21 mouse cellular contexts compared by ENCODE assay signal in genomic region chr6:22474011-22474410, GRCm38 (mm10).
DNase-seq lines count a peak whose midpoint lies in the region; ATAC-seq and TF ChIP-seq lines count a peak whose summit lies in the region.
"Had no signal": no experiment of that assay in that cellular context is flagged by ENCODE, and none has a peak within 500 bp of the region (broad histone marks: within the 10 kb centered on the region; RNA-seq: fewer than 3 reads in every experiment).

No protein-coding gene starts in this region.

- H3K4me2 ChIP-seq in forebrain, postnatal 0 days (ENCODE audit: low read depth) = no peak overlapping the region
- no peak overlapping the region for H3K4me2 ChIP-seq in forebrain, embryonic 14.5 days (ENCODE audit: low read length)
- no peak overlapping the region for H3K4me2 ChIP-seq in lung, embryonic 16.5 days (ENCODE audit: low read depth, low read length)
- H3K4me2 ChIP-seq: forebrain, embryonic 12.5 days; hindbrain, embryonic 15.5 days; limb, embryonic 15.5 days; lung, embryonic 14.5 days had no signal

- 64% methylated on average over 2 of the region's 2 CpGs for WGBS in forebrain, postnatal 0 days
- 73% methylated on average over 2 of the region's 2 CpGs for WGBS in forebrain, embryonic 14.5 days
- 56% methylated on average over 2 of the region's 2 CpGs for WGBS in lung, embryonic 16.5 days
- 0% methylated on average over 2 of the region's 2 CpGs for WGBS in macrophage (ENCODE audit: missing documents)

- TF ChIP-seq CTCF in forebrain, postnatal 0 days (IDR thresholded peaks at IDR 0.05; ENCODE audit: low read depth) = no peak
- TF ChIP-seq CTCF in bone marrow macrophage, adult 2 months (IDR thresholded peaks at IDR 0.05; ENCODE audit: low read depth, low read length) = no peak

- no peaks in the 10 kb centered on the region for H3K9me3 ChIP-seq in forebrain, postnatal 0 days (ENCODE audit: low read length)
- H3K9me3 ChIP-seq in forebrain, embryonic 14.5 days (replicated peaks; ENCODE audit: control insufficient read depth, low read length) = no peaks in the 10 kb centered on the region
- no peaks in the 10 kb centered on the region for H3K9me3 ChIP-seq in lung, embryonic 16.5 days (ENCODE audit: control insufficient read depth, low read length)
- H3K9me3 ChIP-seq: forebrain, embryonic 12.5 days; heart, embryonic 10.5 days; hindbrain, embryonic 15.5 days; limb, embryonic 15.5 days had no signal

- no peak for TF ChIP-seq POLR2A in bone marrow macrophage, adult 2 months (IDR thresholded peaks at IDR 0.05; ENCODE audit: borderline replicate concordance, low read depth, low read length)

- H3K79me2 ChIP-seq in macrophage (ENCODE audit: inconsistent target) = no peaks in the 10 kb centered on the region

- no peaks in the 10 kb centered on the region for H3K4me1 ChIP-seq in forebrain, postnatal 0 days (ENCODE audit: insufficient read depth)
- H3K4me1 ChIP-seq in forebrain, embryonic 14.5 days (ENCODE audit: control insufficient read depth, insufficient read depth, low read length) = no peaks in the 10 kb centered on the region
- H3K4me1 ChIP-seq in lung, embryonic 16.5 days (replicated peaks; ENCODE audit: control insufficient read depth, insufficient read depth, low read length) = no peaks in the 10 kb centered on the region
- peaks cover 16% of the 10 kb centered on the region for H3K4me1 ChIP-seq in bone marrow macrophage, adult 2 months (ENCODE audit: control insufficient read depth, insufficient read depth, low read length)
- H3K4me1 ChIP-seq: forebrain, embryonic 12.5 days; heart, embryonic 10.5 days; hindbrain, embryonic 15.5 days; limb, embryonic 15.5 days had no signal

- H3K9ac ChIP-seq in forebrain, postnatal 0 days = no peak overlapping the region
- no peak overlapping the region for H3K9ac ChIP-seq in forebrain, embryonic 14.5 days (ENCODE audit: low read length)
- no peak overlapping the region for H3K9ac ChIP-seq in lung, embryonic 16.5 days (ENCODE audit: low read length)
- H3K9ac ChIP-seq: forebrain, embryonic 12.5 days; hindbrain, embryonic 15.5 days; limb, embryonic 15.5 days; lung, embryonic 14.5 days had no signal

- peak; percentile 32 for DNase-seq in forebrain, postnatal 0 days
- DNase-seq in forebrain, embryonic 14.5 days (ENCODE audit: low spot score) = no peak
- no peak for DNase-seq in lung, postnatal 10 days
- DNase-seq in adrenal gland, postnatal 4 days (ENCODE audit: low spot score in 2 of 2) = no peak
- no peak for DNase-seq in right cerebral cortex, postnatal 25 days
- DNase-seq: adrenal gland, postnatal 36 days; cerebellum, postnatal 14 days; gastrocnemius, postnatal 14 days; heart, postnatal 14 days; lung, embryonic 14.5 days; right cerebral cortex, postnatal 4 days had no signal

- H3K27ac ChIP-seq in forebrain, postnatal 0 days (ENCODE audit: low read depth, low read length) = no peak overlapping the region
- H3K27ac ChIP-seq in forebrain, embryonic 14.5 days (ENCODE audit: low read depth, low read length) = no peak overlapping the region
- no peak overlapping the region for H3K27ac ChIP-seq in lung, embryonic 16.5 days (ENCODE audit: low read length)
- H3K27ac ChIP-seq in bone marrow macrophage, adult 2 months (ENCODE audit: insufficient read depth, low read depth, low read length) = peak overlapping the region; percentile 96
- peak overlapping the region; percentile 81 for H3K27ac ChIP-seq in macrophage
- H3K27ac ChIP-seq: forebrain, embryonic 12.5 days; heart, embryonic 10.5 days; hindbrain, embryonic 15.5 days; limb, embryonic 15.5 days had no signal

- H3K4me3 ChIP-seq in forebrain, postnatal 0 days (ENCODE audit: low read depth, low read length) = no peak overlapping the region
- no peak overlapping the region for H3K4me3 ChIP-seq in forebrain, embryonic 14.5 days (ENCODE audit: low read depth, low read length)
- H3K4me3 ChIP-seq in lung, embryonic 16.5 days (ENCODE audit: low read length) = no peak overlapping the region
- no peak overlapping the region for H3K4me3 ChIP-seq in bone marrow macrophage, adult 2 months (ENCODE audit: insufficient read depth, low read length)
- H3K4me3 ChIP-seq in macrophage (ENCODE audit: inconsistent target) = no peak overlapping the region
- H3K4me3 ChIP-seq: forebrain, embryonic 12.5 days; heart, embryonic 10.5 days; hindbrain, embryonic 15.5 days; limb, embryonic 15.5 days had no signal

- H3K27me3 ChIP-seq in forebrain, postnatal 0 days (ENCODE audit: insufficient read depth, low read length) = no peaks in the 10 kb centered on the region
- H3K27me3 ChIP-seq in forebrain, embryonic 14.5 days (replicated peaks; ENCODE audit: control insufficient read depth, insufficient read depth, low read length) = no peaks in the 10 kb centered on the region
- no peaks in the 10 kb centered on the region for H3K27me3 ChIP-seq in lung, embryonic 16.5 days (ENCODE audit: control insufficient read depth, insufficient read depth, low read depth, low read length)
- H3K27me3 ChIP-seq: forebrain, embryonic 12.5 days; hindbrain, embryonic 15.5 days; limb, embryonic 15.5 days; Patski had no signal

- H3K36me3 ChIP-seq in forebrain, postnatal 0 days (ENCODE audit: insufficient read depth) = no peaks in the 10 kb centered on the region
- H3K36me3 ChIP-seq in forebrain, embryonic 14.5 days (ENCODE audit: control insufficient read depth, insufficient read depth, low read length) = no peaks in the 10 kb centered on the region
- H3K36me3 ChIP-seq in lung, embryonic 16.5 days (ENCODE audit: control insufficient read depth, insufficient read depth, low read length) = no peaks in the 10 kb centered on the region
- no peaks in the 10 kb centered on the region for H3K36me3 ChIP-seq in macrophage (ENCODE audit: inconsistent target)
- H3K36me3 ChIP-seq: forebrain, embryonic 12.5 days; heart, embryonic 10.5 days; hindbrain, embryonic 15.5 days; limb, embryonic 15.5 days had no signal

- ATAC-seq in forebrain, postnatal 0 days = peak; percentile 78
- no peak for ATAC-seq in forebrain, embryonic 14.5 days
- ATAC-seq in lung, embryonic 16.5 days (ENCODE audit: low read depth) = peak; percentile 47; the same call in 1 of the 2 replicates
- ATAC-seq: activated CD4-positive, CD25-positive, alpha-beta regulatory T cell, adult 4 months; intestine, embryonic 16.5 days; Patski had no signal

Comparison
In these comparisons a context has a peak if more than half of its experiments do, and no peak if none do; other contexts are left out.
1. H3K27ac ChIP-seq: peak in bone marrow macrophage, adult 2 months (single experiment) and macrophage (single experiment); none in forebrain, postnatal 0 days (single experiment), forebrain, embryonic 14.5 days (single experiment) and lung, embryonic 16.5 days (single experiment).